Mouse (Mus musculus) midbrain, embryonic 12.5 days (tissue): Measurements from ENCODE around the gene Eps15l1. TPM values are rescaled to one million over a fixed set of nuclear protein-coding genes. Genes with fewer than 3 reads are reported as not detected.

Source experiments
- ATAC-seq: fragments of 200-750 bp; cut with Nextera tagmentation; 2 replicates; pipeline ENCODE4 v1.8.0; 2017; ENCODE audit warnings: low read depth, moderate TSS enrichment, moderate library complexity; ENCODE audit not compliant: low FRiP score
- H3K27ac ChIP-seq: fragments of 300-500 bp; sonication (generic); replicated peaks from 2 replicates; pipeline ENCODE4 v1.5.1; 2016; ENCODE audit warnings: mild to moderate bottlenecking
- H3K27me3 ChIP-seq: fragments of 300-500 bp; sonication (generic); 2 replicates; pipeline ENCODE4 v1.6.1; 2016; ENCODE audit warnings: mild to moderate bottlenecking
- H3K36me3 ChIP-seq: fragments of 300-500 bp; sonication (generic); 2 replicates; pipeline ENCODE4 v1.6.1; 2016
- H3K4me1 ChIP-seq: fragments of 300-500 bp; sonication (generic); 2 replicates; pipeline ENCODE4 v1.6.1; 2016
- H3K4me2 ChIP-seq: fragments of 300-500 bp; sonication (generic); replicated peaks from 2 replicates; pipeline ENCODE4 v1.6.1; 2016; ENCODE audit warnings: mild to moderate bottlenecking, moderate library complexity
- H3K4me3 ChIP-seq: fragments of 300-500 bp; sonication (generic); 2 replicates; pipeline ENCODE4 v1.5.1; 2016; ENCODE audit warnings: mild to moderate bottlenecking
- H3K9ac ChIP-seq: fragments of 300-500 bp; sonication (generic); replicated peaks from 2 replicates; pipeline ENCODE4 v1.6.1; 2016; ENCODE audit warnings: mild to moderate bottlenecking, moderate library complexity
- H3K9me3 ChIP-seq: fragments of 300-500 bp; sonication (generic); 2 replicates; pipeline ENCODE4 v1.6.1; 2016; ENCODE audit warnings: mild to moderate bottlenecking
- WGBS: fragments of 180-500 bp; shearing (Covaris S2); methylation state at CpG from one replicate; pipeline ENCODE4 v1.1.7; 2016; 5-methylcytosine and 5-hydroxymethylcytosine counted together
- polyA plus RNA-seq: library from polyadenylated mRNA; unstranded; fragments of >200 nt; fragmentation: Nextera tagmentation; extraction: Ambion mirVana; gene quantifications from 2 replicates; pipeline ENCODE4 v1.2.1, GENCODE M21; 2016

The Eps15l1 gene
- 72.9 and 73.2 TPM in 2 replicates for polyA plus RNA-seq

- Histone ChIP-seq H3K4me2 (peak within 1 kb of the TSS; percentile 71), H3K36me3 (no peaks in the 10 kb centered on the region), H3K27me3 (no peaks in the 10 kb centered on the region), H3K9ac (peak within 1 kb of the TSS; percentile 91), H3K4me3 (peak within 1 kb of the TSS; percentile 90), H3K9me3 (no peaks in the 10 kb centered on the region), H3K4me1 (peaks cover 35% of the 10 kb centered on the region), H3K27ac (peak within 1 kb of the TSS; percentile 84)
- 1% methylated on average over 48 of the region's 48 CpGs for WGBS
- ATAC-seq, result peak; percentile 98
These were observed at the start of gene Eps15l1 for GRCm38 (mm10) chr8:72421362-72422335. Eps15l1 (minus strand) TSS chr8:72421460.

- Histone ChIP-seq H3K9me3 (no peaks in the 10 kb centered on the region), H3K36me3 (peaks cover 76% of the 10 kb centered on the region), H3K27me3 (no peaks in the 10 kb centered on the region), H3K4me2 (no peak overlapping the region), H3K4me3 (no peak overlapping the region), H3K9ac (no peak overlapping the region), H3K27ac (no peak overlapping the region), H3K4me1 (peaks cover 12% of the 10 kb centered on the region)
- WGBS, result 100% methylated on average over 7 of the region's 7 CpGs
- ATAC-seq, result no peak
These were observed 49.4 kb upstream of the Eps15l1 start for GRCm38 (mm10) chr8:72470684-72471083.

- Histone ChIP-seq H3K4me3 (no peak overlapping the region), H3K9me3 (no peaks in the 10 kb centered on the region), H3K36me3 (peaks cover 83% of the 10 kb centered on the region), H3K4me2 (no peak overlapping the region), H3K4me1 (peaks cover 11% of the 10 kb centered on the region), H3K27ac (no peak overlapping the region), H3K9ac (no peak overlapping the region), H3K27me3 (no peaks in the 10 kb centered on the region)
- no peak for ATAC-seq
- WGBS, result 94% methylated on average over 8 of the region's 8 CpGs
These were observed 48.7 kb upstream of the Eps15l1 start for GRCm38 (mm10) chr8:72469984-72470383.

- peaks cover 9% of the 10 kb centered on the region for H3K4me1 ChIP-seq
- no peaks in the 10 kb centered on the region for H3K27me3 ChIP-seq
- no peaks in the 10 kb centered on the region for H3K9me3 ChIP-seq
- no peak for ATAC-seq
- no peak overlapping the region for H3K4me2 ChIP-seq
- H3K27ac ChIP-seq, result no peak overlapping the region
- no peak overlapping the region for H3K9ac ChIP-seq
- WGBS, result 90% methylated on average over 2 of the region's 2 CpGs
- no peak overlapping the region for H3K4me3 ChIP-seq
- H3K36me3 ChIP-seq, result peaks cover 91% of the 10 kb centered on the region
These were observed 48.0 kb upstream of the Eps15l1 start for GRCm38 (mm10) chr8:72469243-72469642.

GRCm38 (mm10) chr8:72464211-72464610, 43.0 kb upstream of the Eps15l1 start:
- H3K36me3 ChIP-seq, result peaks cover 100% of the 10 kb centered on the region
- no peak overlapping the region for H3K4me3 ChIP-seq
- H3K9me3 ChIP-seq, result no peaks in the 10 kb centered on the region
- no peak overlapping the region for H3K9ac ChIP-seq
- no peaks in the 10 kb centered on the region for H3K27me3 ChIP-seq
- ATAC-seq, result no peak
- H3K4me1 ChIP-seq, result no peaks in the 10 kb centered on the region
- WGBS, result 96% methylated on average over 10 of the region's 10 CpGs
- no peak overlapping the region for H3K27ac ChIP-seq
- no peak overlapping the region for H3K4me2 ChIP-seq

GRCm38 (mm10) chr8:72459881-72460533, 38.7 kb upstream of the Eps15l1 start:
- WGBS, result 90% methylated on average over 4 of the region's 4 CpGs

GRCm38 (mm10) chr8:72458457-72458856, 37.2 kb upstream of the Eps15l1 start:
- H3K9me3 ChIP-seq, result peaks cover 6% of the 10 kb centered on the region; the same call in 1 of the 2 replicates
- H3K27ac ChIP-seq, result no peak overlapping the region
- H3K4me1 ChIP-seq, result no peaks in the 10 kb centered on the region
- no peak overlapping the region for H3K9ac ChIP-seq
- no peak for ATAC-seq
- WGBS, result 91% methylated on average over 6 of the region's 6 CpGs
- no peak overlapping the region for H3K4me2 ChIP-seq
- H3K36me3 ChIP-seq, result peaks cover 79% of the 10 kb centered on the region
- H3K27me3 ChIP-seq, result no peaks in the 10 kb centered on the region
- H3K4me3 ChIP-seq, result no peak overlapping the region

More at GRCm38 (mm10) chr8:72459881-72460533, 38.7 kb upstream of the Eps15l1 start:
- Histone ChIP-seq H3K4me1 (no peaks in the 10 kb centered on the region), H3K9ac (no peak overlapping the region), H3K4me3 (no peak overlapping the region), H3K27me3 (no peaks in the 10 kb centered on the region), H3K4me2 (no peak overlapping the region), H3K9me3 (no peaks in the 10 kb centered on the region), H3K27ac (no peak overlapping the region), H3K36me3 (peaks cover 80% of the 10 kb centered on the region)
- no peak for ATAC-seq

- H3K4me1 ChIP-seq, result no peaks in the 10 kb centered on the region
- H3K27ac ChIP-seq, result no peak overlapping the region
- peaks cover 79% of the 10 kb centered on the region for H3K36me3 ChIP-seq
- H3K27me3 ChIP-seq, result no peaks in the 10 kb centered on the region
- ATAC-seq, result no peak
- peaks cover 7% of the 10 kb centered on the region; the same call in 1 of the 2 replicates for H3K9me3 ChIP-seq
- H3K4me3 ChIP-seq, result no peak overlapping the region
- 91% methylated on average over 3 of the region's 3 CpGs for WGBS
- no peak overlapping the region for H3K4me2 ChIP-seq
- H3K9ac ChIP-seq, result no peak overlapping the region
These were observed 36.5 kb upstream of the Eps15l1 start for GRCm38 (mm10) chr8:72457806-72458205.

- WGBS, result 92% methylated on average over 4 of the region's 4 CpGs
These were observed 34.1 kb upstream of the Eps15l1 start for GRCm38 (mm10) chr8:72455317-72455716.

GRCm38 (mm10) chr8:72453904-72454303, 32.6 kb upstream of the Eps15l1 start:
- Histone ChIP-seq H3K9ac (no peak overlapping the region), H3K4me3 (no peak overlapping the region), H3K4me2 (no peak overlapping the region), H3K27ac (no peak overlapping the region), H3K27me3 (no peaks in the 10 kb centered on the region), H3K36me3 (peaks cover 70% of the 10 kb centered on the region), H3K9me3 (peaks cover 7% of the 10 kb centered on the region; the same call in 1 of the 2 replicates), H3K4me1 (no peaks in the 10 kb centered on the region)
- 92% methylated on average over 2 of the region's 2 CpGs for WGBS
- ATAC-seq, result no peak

More at GRCm38 (mm10) chr8:72455317-72455716, 34.1 kb upstream of the Eps15l1 start:
- Histone ChIP-seq H3K4me1 (no peaks in the 10 kb centered on the region), H3K36me3 (peaks cover 71% of the 10 kb centered on the region), H3K4me2 (no peak overlapping the region), H3K9me3 (peaks cover 7% of the 10 kb centered on the region; the same call in 1 of the 2 replicates), H3K27me3 (no peaks in the 10 kb centered on the region), H3K9ac (no peak overlapping the region), H3K4me3 (no peak overlapping the region), H3K27ac (no peak overlapping the region)
- ATAC-seq, result no peak

GRCm38 (mm10) chr8:72451516-72451915, 30.3 kb upstream of the Eps15l1 start:
- H3K9ac ChIP-seq, result no peak overlapping the region
- no peak overlapping the region for H3K4me3 ChIP-seq
- peaks cover 68% of the 10 kb centered on the region for H3K36me3 ChIP-seq
- no peaks in the 10 kb centered on the region for H3K4me1 ChIP-seq
- peaks cover 7% of the 10 kb centered on the region; the same call in 1 of the 2 replicates for H3K9me3 ChIP-seq
- H3K27me3 ChIP-seq, result no peaks in the 10 kb centered on the region
- H3K27ac ChIP-seq, result no peak overlapping the region
- no peak overlapping the region for H3K4me2 ChIP-seq
- ATAC-seq, result no peak
- 86% methylated on average over 8 of the region's 8 CpGs for WGBS

GRCm38 (mm10) chr8:72445071-72445470, 23.8 kb upstream of the Eps15l1 start:
- Histone ChIP-seq H3K9ac (no peak overlapping the region), H3K27ac (no peak overlapping the region), H3K4me1 (peaks cover 8% of the 10 kb centered on the region), H3K4me3 (no peak overlapping the region), H3K9me3 (no peaks in the 10 kb centered on the region), H3K36me3 (peaks cover 22% of the 10 kb centered on the region), H3K4me2 (no peak overlapping the region), H3K27me3 (no peaks in the 10 kb centered on the region)
- ATAC-seq, result no peak
- 93% methylated on average over 6 of the region's 6 CpGs for WGBS
